Mouse (Mus musculus) frontal cortex, postnatal 36 days (tissue): ENCODE data around the gene Cdc42ep1.
A peak's percentile ranks its signal among the peaks of the same experiment; 100 is the strongest.

Source experiments
- DNase-seq, 2 experiments: peaks; one replicate each; pipeline ENCODE4 v3.0.0; 2022; ENCODE audit warnings: low spot score in 2 of 2

Gene Cdc42ep1

GRCm38 (mm10) chr15:78842371-78843163 lies at the start of gene Cdc42ep1:
Gene Cdc42ep1, plus strand, starts transcription at chr15:78842624.
- DNase-seq, result peak in 1 of 2 experiments; percentile 25

- no peak for DNase-seq
These were observed 46.0 kb upstream of the Cdc42ep1 start for GRCm38 (mm10) chr15:78796196-78797059.

GRCm38 (mm10) chr15:78797060-78797329 lies 45.4 kb upstream of the Cdc42ep1 start:
- no peak for DNase-seq

GRCm38 (mm10) chr15:78799029-78799428 lies 43.4 kb upstream of the Cdc42ep1 start:
- DNase-seq, result peak; percentile 31 to 45

- no peak for DNase-seq
These were observed 40.9 kb upstream of the Cdc42ep1 start for GRCm38 (mm10) chr15:78801571-78801970.

GRCm38 (mm10) chr15:78801971-78802741 lies 40.3 kb upstream of the Cdc42ep1 start:
- no peak for DNase-seq

GRCm38 (mm10) chr15:78802776-78803391 lies 39.5 kb upstream of the Cdc42ep1 start, which contains the start of gene Card10:
Gene Card10, minus strand, starts transcription at chr15:78803042.
- no peak for DNase-seq

GRCm38 (mm10) chr15:78803499-78803900 lies 38.9 kb upstream of the Cdc42ep1 start:
- DNase-seq, result no peak

- no peak for DNase-seq
These were observed 38.1 kb upstream of the Cdc42ep1 start for GRCm38 (mm10) chr15:78804326-78804725.

- DNase-seq, result no peak
These were observed 37.1 kb upstream of the Cdc42ep1 start for GRCm38 (mm10) chr15:78805351-78805750.

GRCm38 (mm10) chr15:78806614-78807013 lies 35.8 kb upstream of the Cdc42ep1 start:
- DNase-seq, result peak; percentile 24 to 27

- no peak for DNase-seq
These were observed 35.3 kb upstream of the Cdc42ep1 start for GRCm38 (mm10) chr15:78807141-78807540.

GRCm38 (mm10) chr15:78808980-78809379 lies 33.4 kb upstream of the Cdc42ep1 start:
- no peak for DNase-seq

- DNase-seq, result no peak
These were observed 32.7 kb upstream of the Cdc42ep1 start for GRCm38 (mm10) chr15:78809739-78810138.

- DNase-seq, result no peak
These were observed 32.3 kb upstream of the Cdc42ep1 start for GRCm38 (mm10) chr15:78810146-78810545.

GRCm38 (mm10) chr15:78813603-78814002 lies 28.8 kb upstream of the Cdc42ep1 start:
- DNase-seq, result no peak

- DNase-seq, result no peak
These were observed 26.9 kb upstream of the Cdc42ep1 start for GRCm38 (mm10) chr15:78815314-78816073.

GRCm38 (mm10) chr15:78816074-78816391 lies 26.4 kb upstream of the Cdc42ep1 start:
- DNase-seq, result no peak

GRCm38 (mm10) chr15:78826213-78827204 lies 15.9 kb upstream of the Cdc42ep1 start:
- peak; percentile 58 to 74 for DNase-seq

- no peak for DNase-seq
These were observed 14.1 kb upstream of the Cdc42ep1 start for GRCm38 (mm10) chr15:78828315-78828714.
